Comparison of ENCODE assay signal across 22 mouse cellular contexts in the genomic region with DNA sequence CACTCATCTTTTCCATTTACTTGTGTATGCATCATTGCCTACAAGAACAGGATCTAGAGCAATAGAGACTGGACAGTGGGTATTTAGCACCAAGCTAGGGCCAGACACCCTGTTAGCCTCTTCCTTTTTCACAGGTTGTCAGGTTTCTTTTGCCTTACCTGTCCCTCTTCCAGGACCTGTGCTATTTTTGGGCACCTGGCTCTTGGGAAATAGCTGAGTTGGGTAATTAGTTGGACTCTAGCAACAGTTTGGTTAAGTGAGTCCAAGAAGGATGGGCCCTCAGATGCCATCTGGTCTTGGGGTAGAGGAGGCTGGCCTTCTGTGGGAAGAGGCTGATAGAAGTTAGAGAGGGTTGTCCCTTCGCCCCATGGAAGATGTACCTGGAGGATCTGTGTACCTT.
"Had no signal": no experiment of that assay in that cellular context is flagged by ENCODE, and none has a peak within 500 bp of the region (broad histone marks: within the 10 kb centered on the region; RNA-seq: fewer than 3 reads in every experiment).

No protein-coding gene starts in this region.

- DNase-seq: gastrocnemius, postnatal 14 days; heart, adult 11 months; heart, adult 2 months; heart, postnatal 14 days; heart, postnatal 36 days; kidney, adult 11 months; kidney, adult 2 months; kidney, postnatal 10 days; kidney, postnatal 25 days; kidney, postnatal 4 days; liver; liver, embryonic 13.5 days had no signal

- H3K27ac ChIP-seq: heart, adult 2 months; heart, embryonic 13.5 days; heart, embryonic 15.5 days; hindbrain, embryonic 13.5 days; hindbrain, embryonic 15.5 days; hindbrain, postnatal 0 days; layer of hippocampus, adult 2 months; left cerebral cortex, adult 2 months; limb, embryonic 10.5 days; limb, embryonic 12.5 days; liver, embryonic 13.5 days; liver, embryonic 15.5 days had no signal

- H3K4me3 ChIP-seq: heart, adult 2 months; heart, embryonic 13.5 days; heart, embryonic 15.5 days; hindbrain, embryonic 13.5 days; hindbrain, embryonic 15.5 days; layer of hippocampus, adult 2 months; left cerebral cortex, adult 2 months; limb, embryonic 10.5 days; limb, embryonic 12.5 days; liver, embryonic 13.5 days; liver, embryonic 15.5 days had no signal
